Mouse (Mus musculus): ENCODE results near the gene Ptpre.
"Not testable (repeated sequence)": the region's sequence is repeated elsewhere in the genome, so short reads cannot be mapped to it uniquely, and the experiment has no call there.

Ptpre gene

GRCm38 (mm10) chr7:135556663-135557402, 19.6 kb downstream of the Ptpre start:
- TF ChIP-seq POU5F1 (IDR thresholded peaks at IDR 0.05; ENCODE audit: borderline replicate concordance, low read length): no peak
- no peak for TF ChIP-seq CTCF (conservative IDR thresholded peaks at IDR 0.05; ENCODE audit: low read length)
- no peak for TF ChIP-seq NANOG (IDR thresholded peaks at IDR 0.05; ENCODE audit: borderline replicate concordance, low read length)

DNA sequence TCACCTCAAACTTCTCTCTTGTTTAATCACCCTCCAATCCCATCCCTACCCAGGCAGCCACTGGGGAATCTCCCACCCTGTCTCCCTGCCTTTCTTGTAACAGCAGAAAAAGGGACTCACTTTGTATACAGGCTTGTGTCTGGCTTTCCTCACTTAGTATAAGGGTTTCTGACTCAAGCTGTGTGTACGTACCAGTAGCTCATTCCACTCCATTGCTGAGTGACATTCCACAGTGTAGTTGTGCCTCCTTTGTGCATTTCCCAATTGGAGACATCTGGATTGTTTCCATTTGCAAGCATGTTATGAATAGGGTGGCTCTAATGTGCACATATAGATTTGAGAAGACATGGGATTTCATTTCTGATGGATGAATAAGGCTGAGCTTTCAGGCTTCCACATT, 23.0 kb downstream of the Ptpre start:
- no peak overlapping the region for H3K4me3 ChIP-seq (replicated peaks; ENCODE audit: low read length)
- TF ChIP-seq CTCF (conservative IDR thresholded peaks at IDR 0.05; ENCODE audit: low read length) (no peak), NANOG (IDR thresholded peaks at IDR 0.05; ENCODE audit: borderline replicate concordance, low read length) (no peak)
- peaks cover 7% of the 10 kb centered on the region; the same call in 1 of the 2 replicates for H3K27me3 ChIP-seq (ENCODE audit: insufficient read depth, low read length)
- no peaks in the 10 kb centered on the region for H3K36me3 ChIP-seq (ENCODE audit: insufficient read depth, low read length)
- no peaks in the 10 kb centered on the region for H3K4me1 ChIP-seq (replicated peaks; ENCODE audit: low read depth, low read length)
- H3K9me3 ChIP-seq (ENCODE audit: low read length): no peaks in the 10 kb centered on the region

More at GRCm38 (mm10) chr7:135556663-135557402, 19.6 kb downstream of the Ptpre start:
- Histone ChIP-seq H3K9me3 (ENCODE audit: low read length) (no peaks in the 10 kb centered on the region), H3K4me3 (replicated peaks; ENCODE audit: low read length) (no peak overlapping the region), H3K27me3 (ENCODE audit: insufficient read depth, low read length) (peaks cover 15% of the 10 kb centered on the region; the same call in 1 of the 2 replicates), H3K4me1 (replicated peaks; ENCODE audit: low read depth, low read length) (no peaks in the 10 kb centered on the region), H3K36me3 (ENCODE audit: insufficient read depth, low read length) (no peaks in the 10 kb centered on the region)

GRCm38 (mm10) chr7:135564022-135564421, 26.7 kb downstream of the Ptpre start:
- no peak for TF ChIP-seq NANOG (IDR thresholded peaks at IDR 0.05; ENCODE audit: borderline replicate concordance, low read length)
- TF ChIP-seq CTCF (conservative IDR thresholded peaks at IDR 0.05; ENCODE audit: low read length): no peak
- H3K4me1 ChIP-seq (replicated peaks; ENCODE audit: low read depth, low read length): no peaks in the 10 kb centered on the region
- no peaks in the 10 kb centered on the region for H3K36me3 ChIP-seq (ENCODE audit: insufficient read depth, low read length)
- no peaks in the 10 kb centered on the region for H3K27me3 ChIP-seq (ENCODE audit: insufficient read depth, low read length)
- no peak overlapping the region for H3K4me3 ChIP-seq (replicated peaks; ENCODE audit: low read length)
- H3K9me3 ChIP-seq (ENCODE audit: low read length): no peaks in the 10 kb centered on the region

DNA sequence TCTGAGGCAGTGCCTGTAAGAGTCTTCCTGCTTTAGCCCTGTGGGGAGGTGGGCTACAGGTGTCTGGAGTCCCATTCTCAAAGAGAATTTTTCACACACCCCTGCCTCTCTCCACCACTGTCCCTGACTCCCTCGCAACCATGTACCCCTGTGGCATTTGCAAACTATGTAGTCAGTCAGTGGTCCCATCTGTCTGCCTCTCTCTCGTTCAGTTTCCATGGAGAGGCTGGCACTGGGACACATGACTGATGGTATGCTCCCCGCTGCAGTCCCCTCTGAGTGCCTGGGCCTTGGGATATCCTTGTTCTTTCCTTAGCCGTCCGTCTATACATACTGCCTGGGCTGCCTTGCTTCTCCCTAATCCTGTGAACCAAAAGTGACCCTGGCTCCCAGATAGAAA, 28.7 kb downstream of the Ptpre start:
- Histone ChIP-seq H3K4me1 (replicated peaks; ENCODE audit: low read depth, low read length) (no peaks in the 10 kb centered on the region), H3K36me3 (ENCODE audit: insufficient read depth, low read length) (no peaks in the 10 kb centered on the region), H3K4me3 (replicated peaks; ENCODE audit: low read length) (no peak overlapping the region), H3K27me3 (ENCODE audit: insufficient read depth, low read length) (no peaks in the 10 kb centered on the region), H3K9me3 (ENCODE audit: low read length) (0 out of 2 replicates have a peak, but pooled peaks cover 4% of the 10 kb centered on the region)
- TF ChIP-seq NANOG (IDR thresholded peaks at IDR 0.05; ENCODE audit: borderline replicate concordance, low read length) (no peak), POU5F1 (IDR thresholded peaks at IDR 0.05; ENCODE audit: borderline replicate concordance, low read length) (no peak), CTCF (conservative IDR thresholded peaks at IDR 0.05; ENCODE audit: low read length) (no peak)

GRCm38 (mm10) chr7:135567582-135567981, 30.3 kb downstream of the Ptpre start:
- Histone ChIP-seq H3K4me3 (replicated peaks; ENCODE audit: low read length) (no peak overlapping the region), H3K36me3 (ENCODE audit: insufficient read depth, low read length) (no peaks in the 10 kb centered on the region), H3K9me3 (ENCODE audit: low read length) (0 out of 2 replicates have a peak, but pooled peaks cover 4% of the 10 kb centered on the region), H3K27me3 (ENCODE audit: insufficient read depth, low read length) (no peaks in the 10 kb centered on the region), H3K4me1 (replicated peaks; ENCODE audit: low read depth, low read length) (no peaks in the 10 kb centered on the region)
- TF ChIP-seq POU5F1 (IDR thresholded peaks at IDR 0.05; ENCODE audit: borderline replicate concordance, low read length): no peak
- no peak for TF ChIP-seq NANOG (IDR thresholded peaks at IDR 0.05; ENCODE audit: borderline replicate concordance, low read length)
- no peak for TF ChIP-seq CTCF (conservative IDR thresholded peaks at IDR 0.05; ENCODE audit: low read length)

DNA sequence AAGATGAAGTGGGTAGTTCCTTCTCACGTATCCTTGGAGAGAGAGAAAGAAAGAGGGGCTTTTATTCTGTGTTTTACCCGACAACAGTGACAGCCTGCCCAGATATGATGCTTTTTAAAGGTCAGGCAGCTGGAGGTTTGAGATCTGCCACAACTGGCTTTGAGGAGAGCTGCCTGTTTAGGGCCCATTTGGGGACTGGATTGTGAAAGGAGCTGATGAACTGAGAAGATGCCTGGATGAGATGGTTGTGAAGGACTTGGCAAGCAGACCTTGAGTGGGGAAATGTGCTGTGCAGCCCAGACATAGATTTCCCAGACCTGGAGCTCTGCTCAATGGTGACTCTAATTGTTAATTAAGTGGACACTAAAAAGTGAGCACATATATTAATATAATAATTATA, 31.3 kb downstream of the Ptpre start:
- Histone ChIP-seq H3K4me1 (replicated peaks; ENCODE audit: low read depth, low read length) (no peaks in the 10 kb centered on the region), H3K4me3 (replicated peaks; ENCODE audit: low read length) (no peak overlapping the region), H3K9me3 (ENCODE audit: low read length) (0 out of 2 replicates have a peak, but pooled peaks cover 4% of the 10 kb centered on the region), H3K27me3 (ENCODE audit: insufficient read depth, low read length) (no peaks in the 10 kb centered on the region), H3K36me3 (ENCODE audit: insufficient read depth, low read length) (no peaks in the 10 kb centered on the region)
- TF ChIP-seq CTCF (conservative IDR thresholded peaks at IDR 0.05; ENCODE audit: low read length) (no peak), POU5F1 (IDR thresholded peaks at IDR 0.05; ENCODE audit: borderline replicate concordance, low read length) (no peak), NANOG (IDR thresholded peaks at IDR 0.05; ENCODE audit: borderline replicate concordance, low read length) (no peak)

DNA sequence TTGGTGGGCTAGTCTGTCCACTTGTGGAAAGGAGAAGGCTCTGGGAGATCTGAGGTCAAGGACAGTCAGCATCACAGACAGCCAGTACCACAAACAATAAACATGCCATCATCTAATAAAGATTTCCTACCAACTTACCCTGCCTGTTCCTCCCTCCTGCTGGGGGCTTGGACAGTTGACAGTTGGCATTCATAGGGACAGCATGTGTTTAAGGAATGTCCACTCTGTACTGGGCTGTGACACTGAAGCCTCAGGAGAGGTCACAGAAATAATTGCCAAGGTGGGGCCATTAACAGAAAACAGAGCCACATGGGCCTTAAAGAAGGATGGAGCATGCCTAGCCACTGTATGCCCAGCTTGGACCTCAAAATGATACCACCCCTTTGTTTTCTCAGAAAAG, 34.1 kb downstream of the Ptpre start:
- TF ChIP-seq NANOG (IDR thresholded peaks at IDR 0.05; ENCODE audit: borderline replicate concordance, low read length) (no peak), CTCF (conservative IDR thresholded peaks at IDR 0.05; ENCODE audit: low read length) (no peak), POU5F1 (IDR thresholded peaks at IDR 0.05; ENCODE audit: borderline replicate concordance, low read length) (no peak)
- H3K36me3 ChIP-seq (ENCODE audit: insufficient read depth, low read length): no peaks in the 10 kb centered on the region
- no peaks in the 10 kb centered on the region for H3K27me3 ChIP-seq (ENCODE audit: insufficient read depth, low read length)
- no peaks in the 10 kb centered on the region for H3K4me1 ChIP-seq (replicated peaks; ENCODE audit: low read depth, low read length)
- 0 out of 2 replicates have a peak, but pooled peaks cover 4% of the 10 kb centered on the region for H3K9me3 ChIP-seq (ENCODE audit: low read length)
- no peak overlapping the region for H3K4me3 ChIP-seq (replicated peaks; ENCODE audit: low read length)

DNA sequence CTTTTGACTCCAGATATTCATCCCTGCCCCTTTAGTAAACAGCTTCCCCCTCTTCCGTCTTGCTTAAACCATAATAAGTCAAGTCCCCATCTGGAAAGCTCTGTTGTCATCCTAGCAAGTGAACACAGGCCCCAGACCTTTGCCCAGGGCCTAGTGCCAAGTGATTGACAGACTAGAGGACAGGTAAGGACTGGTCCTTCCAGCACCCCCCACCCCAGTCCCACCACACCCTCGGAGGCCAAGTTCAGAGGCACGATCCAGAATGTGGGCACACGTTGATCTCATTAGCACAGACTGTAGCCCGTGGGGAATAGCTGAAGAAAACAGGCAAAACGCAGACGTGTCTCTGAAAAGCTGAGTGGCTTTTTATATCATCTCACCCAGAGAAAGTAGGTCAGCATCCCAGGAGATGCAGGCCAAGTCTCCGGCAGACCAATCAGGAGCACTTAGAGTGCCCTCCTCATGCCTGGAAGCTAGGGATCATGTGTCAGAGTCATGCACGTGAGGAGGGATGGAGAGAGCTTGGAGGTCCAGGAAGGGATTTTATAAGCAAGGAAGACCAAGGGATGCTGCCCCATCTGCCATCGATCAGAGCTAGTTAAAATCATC, 34.8 kb downstream of the Ptpre start:
- no peak overlapping the region for H3K4me3 ChIP-seq (replicated peaks; ENCODE audit: low read length)
- TF ChIP-seq POU5F1 (IDR thresholded peaks at IDR 0.05; ENCODE audit: borderline replicate concordance, low read length) (no peak), NANOG (IDR thresholded peaks at IDR 0.05; ENCODE audit: borderline replicate concordance, low read length) (no peak), CTCF (conservative IDR thresholded peaks at IDR 0.05; ENCODE audit: low read length) (no peak)
- no peaks in the 10 kb centered on the region for H3K27me3 ChIP-seq (ENCODE audit: insufficient read depth, low read length)
- no peaks in the 10 kb centered on the region for H3K36me3 ChIP-seq (ENCODE audit: insufficient read depth, low read length)
- 0 out of 2 replicates have a peak, but pooled peaks cover 4% of the 10 kb centered on the region for H3K9me3 ChIP-seq (ENCODE audit: low read length)
- no peaks in the 10 kb centered on the region for H3K4me1 ChIP-seq (replicated peaks; ENCODE audit: low read depth, low read length)

DNA sequence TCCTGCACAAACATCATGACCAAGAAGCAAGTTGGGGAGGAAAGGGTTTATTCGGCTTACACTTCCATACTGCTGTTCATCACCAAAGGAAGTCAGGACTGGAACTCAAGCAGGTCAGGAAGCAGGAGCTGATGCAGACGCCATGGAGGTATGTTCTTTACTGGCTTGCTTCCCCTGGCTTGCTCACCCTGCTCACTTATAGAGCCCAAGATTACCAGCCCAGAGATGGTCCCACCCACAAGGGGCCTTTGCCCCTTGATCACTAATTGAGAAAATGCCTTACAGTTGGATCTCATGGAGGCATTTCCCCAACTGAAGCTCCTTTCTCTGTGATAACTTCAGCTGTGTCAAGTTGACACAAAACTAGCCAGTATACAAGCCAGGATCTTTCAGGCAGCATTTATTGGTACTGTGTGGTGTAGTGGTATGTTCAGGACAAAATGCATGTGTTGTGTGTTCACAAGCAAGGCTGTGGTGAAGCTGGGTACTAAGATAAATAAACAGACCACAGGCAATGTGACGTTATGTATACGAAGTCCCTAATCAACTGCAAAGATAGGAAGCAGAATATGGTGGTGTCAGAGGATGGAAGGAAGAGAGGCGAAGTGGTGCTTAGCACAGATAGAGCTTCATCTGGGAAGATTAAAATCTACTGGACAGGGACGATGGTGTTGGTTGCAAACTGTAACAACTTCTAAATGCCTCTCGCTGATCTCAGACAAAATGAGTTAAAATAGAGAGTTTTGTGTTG, 38.2 kb downstream of the Ptpre start:
- H3K27me3 ChIP-seq (ENCODE audit: insufficient read depth, low read length); H3K9me3 ChIP-seq (ENCODE audit: low read length); H3K4me3 ChIP-seq (replicated peaks; ENCODE audit: low read length); H3K4me1 ChIP-seq (replicated peaks; ENCODE audit: low read depth, low read length); H3K36me3 ChIP-seq (ENCODE audit: insufficient read depth, low read length): not testable (repeated sequence)

Data from E14TG2a.4 (cell line).